Mouse (Mus musculus) neural tube, embryonic 13.5 days (tissue): ENCODE data around the gene Eef1b2. TPM values are rescaled to one million over a fixed set of nuclear protein-coding genes. Genes with fewer than 3 reads are reported as not detected.
"Not testable (repeated sequence)": the region's sequence is repeated elsewhere in the genome, so short reads cannot be mapped to it uniquely, and the experiment has no call there.

Source experiments
- ATAC-seq: fragments of 200-750 bp; cut with Nextera tagmentation; 2 replicates; pipeline ENCODE4 v1.8.0; 2017; ENCODE audit warnings: low read depth, mild to moderate bottlenecking, moderate TSS enrichment, moderate library complexity
- H3K27ac ChIP-seq: fragments of 300-500 bp; sonication (generic); replicated peaks from 2 replicates; pipeline ENCODE4 v1.5.1; 2015; ENCODE audit warnings: moderate library complexity, mild to moderate bottlenecking, inconsistent platforms
- H3K27me3 ChIP-seq: fragments of 300-500 bp; sonication (generic); 2 replicates; pipeline ENCODE4 v1.6.1; 2015; ENCODE audit warnings: mild to moderate bottlenecking, inconsistent platforms
- H3K36me3 ChIP-seq: fragments of 300-500 bp; sonication (generic); 2 replicates; pipeline ENCODE4 v1.6.1; 2015; ENCODE audit warnings: mild to moderate bottlenecking, inconsistent platforms
- H3K4me1 ChIP-seq: fragments of 300-500 bp; sonication (generic); replicated peaks from 2 replicates; pipeline ENCODE4 v1.6.1; 2015; ENCODE audit warnings: inconsistent platforms
- H3K4me2 ChIP-seq: fragments of 300-500 bp; sonication (generic); 2 replicates; pipeline ENCODE4 v1.6.1; 2015; ENCODE audit warnings: inconsistent platforms, mild to moderate bottlenecking, moderate library complexity
- H3K4me3 ChIP-seq: fragments of 300-500 bp; sonication (generic); 2 replicates; pipeline ENCODE4 v1.5.1; 2015; ENCODE audit warnings: mild to moderate bottlenecking, inconsistent platforms
- H3K9ac ChIP-seq: fragments of 300-500 bp; sonication (generic); 2 replicates; pipeline ENCODE4 v1.6.1; 2015; ENCODE audit warnings: moderate library complexity, mild to moderate bottlenecking, inconsistent platforms
- H3K9me3 ChIP-seq: fragments of 300-500 bp; sonication (generic); 2 replicates; pipeline ENCODE4 v1.6.1; 2016; ENCODE audit warnings: inconsistent platforms
- WGBS: fragments of 180-500 bp; shearing (Covaris S2); methylation state at CpG from one replicate; pipeline ENCODE4 v1.1.7; 2015; 5-methylcytosine and 5-hydroxymethylcytosine counted together
- polyA plus RNA-seq: library from polyadenylated mRNA; unstranded; fragments of >200 nt; fragmentation: Nextera tagmentation; extraction: Ambion mirVana; gene quantifications from 2 replicates; pipeline ENCODE4 v1.2.1, GENCODE M21; 2015

The Eef1b2 gene
- polyA plus RNA-seq, 1 experiment from 2014 or later, result 469 TPM

GRCm38 (mm10) chr1:63178308-63178707 lies 1.7 kb downstream of the Eef1b2 start:
- Histone ChIP-seq H3K36me3 (peaks cover 24% of the 10 kb centered on the region), H3K4me1 (peaks cover 26% of the 10 kb centered on the region), H3K27ac (no peak overlapping the region), H3K9me3 (no peaks in the 10 kb centered on the region), H3K9ac (peak overlapping the region; percentile 86), H3K27me3 (no peaks in the 10 kb centered on the region), H3K4me2 (peak overlapping the region; percentile 80), H3K4me3 (peak overlapping the region; percentile 64; the same call in 1 of the 2 replicates)
- no peak for ATAC-seq
- WGBS, result 75% methylated on average over 3 of the region's 3 CpGs

GRCm38 (mm10) chr1:63180122-63180521 lies 3.5 kb downstream of the Eef1b2 start:
- Histone ChIP-seq H3K4me1 (peaks cover 20% of the 10 kb centered on the region), H3K4me2 (no peak overlapping the region), H3K9me3 (no peaks in the 10 kb centered on the region), H3K36me3 (peaks cover 24% of the 10 kb centered on the region), H3K9ac (no peak overlapping the region), H3K27ac (no peak overlapping the region), H3K4me3 (no peak overlapping the region), H3K27me3 (no peaks in the 10 kb centered on the region)
- no peak for ATAC-seq
- 89% methylated on average over 4 of the region's 4 CpGs for WGBS

DNA sequence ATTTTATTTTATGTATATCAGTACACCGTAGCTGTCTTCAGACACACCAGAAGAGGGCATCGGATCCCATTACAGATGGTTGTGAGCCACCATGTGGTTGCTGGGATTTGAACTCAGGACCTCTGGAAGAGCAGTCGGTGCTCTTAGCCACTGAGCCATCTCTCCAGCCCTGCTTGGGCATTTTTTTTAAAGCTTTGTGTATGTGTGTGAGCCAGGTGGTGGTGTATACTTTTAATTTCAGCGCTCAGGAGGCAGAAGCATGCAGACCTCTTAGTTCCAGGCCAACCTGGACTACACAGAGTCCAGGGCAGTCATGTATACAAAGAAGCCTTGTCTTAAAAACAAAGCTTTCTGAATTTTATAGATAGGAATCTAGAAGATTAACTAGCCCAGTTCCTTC lies 4.0 kb downstream of the Eef1b2 start:
- not testable (repeated sequence) for H3K27ac ChIP-seq
- WGBS, result 68% methylated on average over 4 of the region's 4 CpGs
- peaks cover 15% of the 10 kb centered on the region for H3K4me1 ChIP-seq

GRCm38 (mm10) chr1:63181019-63181418 lies 4.4 kb downstream of the Eef1b2 start:
- Histone ChIP-seq H3K9ac (no peak overlapping the region), H3K36me3 (peaks cover 24% of the 10 kb centered on the region), H3K4me1 (peaks cover 12% of the 10 kb centered on the region), H3K4me3 (no peak overlapping the region), H3K9me3 (no peaks in the 10 kb centered on the region), H3K27ac (no peak overlapping the region; the same call in 1 of the 2 replicates), H3K4me2 (no peak overlapping the region), H3K27me3 (no peaks in the 10 kb centered on the region)
- 4% methylated on average over 3 of the region's 3 CpGs for WGBS
- ATAC-seq, result peak; percentile 83

More for the DNA sequence above, 4.0 kb downstream of the Eef1b2 start:
- not testable (repeated sequence) for H3K4me3 ChIP-seq, H3K9ac ChIP-seq, H3K27me3 ChIP-seq, ATAC-seq, H3K4me2 ChIP-seq, H3K9me3 ChIP-seq
- peaks cover 24% of the 10 kb centered on the region for H3K36me3 ChIP-seq

- H3K27me3 ChIP-seq, result no peaks in the 10 kb centered on the region
- no peak overlapping the region; the same call in 1 of the 2 replicates for H3K27ac ChIP-seq
- H3K4me2 ChIP-seq, result no peak overlapping the region
- no peak overlapping the region for H3K4me3 ChIP-seq
- no peak for ATAC-seq
- no peaks in the 10 kb centered on the region for H3K9me3 ChIP-seq
- H3K36me3 ChIP-seq, result peaks cover 24% of the 10 kb centered on the region
- peaks cover 12% of the 10 kb centered on the region for H3K4me1 ChIP-seq
- 100% methylated on average over 1 of the region's 1 CpGs for WGBS
- H3K9ac ChIP-seq, result no peak overlapping the region
Observed at GRCm38 (mm10) chr1:63181480-63181879, 4.9 kb downstream of the Eef1b2 start.

- ATAC-seq, result no peak
Observed at GRCm38 (mm10) chr1:63182212-63182611, 5.6 kb downstream of the Eef1b2 start.

GRCm38 (mm10) chr1:63182636-63183270 lies 6.1 kb downstream of the Eef1b2 start:
- Histone ChIP-seq H3K4me3 (no peak overlapping the region), H3K9ac (no peak overlapping the region), H3K4me1 (peaks cover 7% of the 10 kb centered on the region), H3K27ac (no peak overlapping the region), H3K9me3 (no peaks in the 10 kb centered on the region), H3K27me3 (no peaks in the 10 kb centered on the region), H3K36me3 (peaks cover 24% of the 10 kb centered on the region), H3K4me2 (no peak overlapping the region)
- no peak for ATAC-seq
- 63% methylated on average over 10 of the region's 10 CpGs for WGBS

More at GRCm38 (mm10) chr1:63182212-63182611, 5.6 kb downstream of the Eef1b2 start:
- H3K27ac ChIP-seq, result no peak overlapping the region
- no peak overlapping the region for H3K4me3 ChIP-seq
- H3K4me1 ChIP-seq, result peaks cover 12% of the 10 kb centered on the region
- H3K4me2 ChIP-seq, result no peak overlapping the region
- H3K9ac ChIP-seq, result no peak overlapping the region
- no peaks in the 10 kb centered on the region for H3K27me3 ChIP-seq
- H3K9me3 ChIP-seq, result no peaks in the 10 kb centered on the region
- WGBS, result 90% methylated on average over 5 of the region's 5 CpGs
- H3K36me3 ChIP-seq, result peaks cover 24% of the 10 kb centered on the region

- not testable (repeated sequence) for H3K4me2 ChIP-seq, H3K4me1 ChIP-seq, H3K27ac ChIP-seq, H3K4me3 ChIP-seq, ATAC-seq, H3K9ac ChIP-seq, H3K27me3 ChIP-seq, H3K9me3 ChIP-seq, H3K36me3 ChIP-seq
- 94% methylated on average over 6 of the region's 6 CpGs for WGBS
Observed at GRCm38 (mm10) chr1:63185430-63185829, 8.8 kb downstream of the Eef1b2 start.

GRCm38 (mm10) chr1:63188536-63188935 lies 11.9 kb downstream of the Eef1b2 start:
- H3K9ac ChIP-seq, result no peak overlapping the region
- no peaks in the 10 kb centered on the region; the same call in 1 of the 2 replicates for H3K36me3 ChIP-seq
- ATAC-seq, result no peak
- H3K4me1 ChIP-seq, result no peaks in the 10 kb centered on the region
- H3K27me3 ChIP-seq, result no peaks in the 10 kb centered on the region
- 92% methylated on average over 3 of the region's 3 CpGs for WGBS
- H3K9me3 ChIP-seq, result no peaks in the 10 kb centered on the region
- H3K4me2 ChIP-seq, result no peak overlapping the region
- H3K27ac ChIP-seq, result no peak overlapping the region
- H3K4me3 ChIP-seq, result no peak overlapping the region

DNA sequence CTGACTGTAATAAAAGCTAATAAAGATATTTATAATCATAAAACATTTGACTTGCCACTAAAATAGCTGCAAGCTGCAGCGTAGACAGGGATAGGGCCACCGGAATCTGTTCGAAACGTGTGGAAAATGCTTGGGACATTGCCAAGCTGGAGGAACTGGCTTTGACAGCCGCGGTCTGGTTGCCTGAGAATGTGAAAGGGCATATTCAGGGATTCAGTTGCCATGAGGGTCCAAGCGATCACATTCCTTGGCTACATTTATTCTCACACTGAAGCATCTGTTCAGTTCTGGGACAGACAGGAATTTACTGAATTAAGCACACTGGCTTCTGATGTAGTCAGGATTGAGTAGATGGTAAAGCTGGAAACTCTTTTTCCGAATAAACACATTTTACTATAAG lies 14.2 kb downstream of the Eef1b2 start:
- Histone ChIP-seq H3K4me1 (no peaks in the 10 kb centered on the region), H3K4me3 (no peak overlapping the region), H3K4me2 (no peak overlapping the region), H3K27me3 (no peaks in the 10 kb centered on the region), H3K27ac (no peak overlapping the region), H3K9ac (no peak overlapping the region), H3K36me3 (no peaks in the 10 kb centered on the region), H3K9me3 (no peaks in the 10 kb centered on the region)
- no peak for ATAC-seq
- WGBS, result 56% methylated on average over 8 of the region's 8 CpGs

DNA sequence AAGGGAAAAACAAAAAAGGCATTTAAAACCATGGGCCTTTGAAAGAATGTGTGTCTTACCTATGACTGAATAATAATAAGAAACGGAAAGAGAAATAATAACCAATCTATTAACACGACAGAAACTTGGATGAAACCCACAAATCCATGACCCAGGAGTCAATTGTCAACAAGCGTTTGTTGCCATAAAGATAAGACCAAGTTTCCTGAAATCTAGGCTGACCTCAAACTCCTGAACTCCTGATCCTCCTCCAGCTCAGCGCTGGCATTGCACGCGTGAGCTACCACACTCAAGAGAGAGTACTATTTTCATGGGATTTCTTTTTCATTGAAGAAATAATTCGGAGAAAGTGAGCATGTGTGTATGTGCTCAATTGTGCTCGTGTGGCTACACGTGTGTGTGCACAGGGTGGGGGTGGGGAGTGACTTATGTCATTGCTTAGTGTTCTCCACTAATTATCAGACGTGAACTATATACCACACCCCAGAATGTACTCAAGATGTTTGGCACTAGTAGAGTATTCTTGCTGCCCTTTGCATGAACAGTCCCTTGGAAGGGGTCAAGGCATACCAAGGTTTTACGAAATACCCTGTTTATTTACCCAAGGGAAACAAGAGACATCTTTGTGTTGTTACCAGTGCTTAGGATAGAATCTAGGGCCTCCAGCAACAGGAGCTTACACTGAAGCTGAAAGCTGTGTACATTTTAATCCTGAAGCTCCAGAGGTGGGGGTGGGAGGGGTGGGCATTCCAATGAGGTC lies 15.9 kb downstream of the Eef1b2 start:
- WGBS, result 93% methylated on average over 11 of the region's 11 CpGs
- Histone ChIP-seq H3K9me3 (no peaks in the 10 kb centered on the region), H3K4me1 (no peaks in the 10 kb centered on the region), H3K4me2 (no peak overlapping the region), H3K9ac (no peak overlapping the region), H3K36me3 (no peaks in the 10 kb centered on the region), H3K4me3 (no peak overlapping the region), H3K27ac (no peak overlapping the region), H3K27me3 (no peaks in the 10 kb centered on the region)
- ATAC-seq, result no peak

- H3K9me3 ChIP-seq, result peaks cover 6% of the 10 kb centered on the region; the same call in 1 of the 2 replicates
- 70% methylated on average over 5 of the region's 5 CpGs for WGBS
- H3K4me2 ChIP-seq, result no peak overlapping the region
- H3K4me3 ChIP-seq, result no peak overlapping the region
- H3K4me1 ChIP-seq, result no peaks in the 10 kb centered on the region
- no peak overlapping the region for H3K9ac ChIP-seq
- H3K36me3 ChIP-seq, result no peaks in the 10 kb centered on the region
- H3K27me3 ChIP-seq, result no peaks in the 10 kb centered on the region
- H3K27ac ChIP-seq, result no peak overlapping the region
- ATAC-seq, result no peak
Observed at GRCm38 (mm10) chr1:63195848-63196512, 19.4 kb downstream of the Eef1b2 start.
